Mouse (Mus musculus) layer of hippocampus, postnatal 10 days (tissue): ENCODE data around the gene Hrasls. TPM values are rescaled to one million over a fixed set of nuclear protein-coding genes. Genes with fewer than 3 reads are reported as not detected.

Experiments
- total RNA-seq, 2 experiments: library from RNA; stranded (reverse); gene quantifications; 2 replicates each; pipeline ENCODE4 v1.2.3; 2021

Hrasls gene
- total RNA-seq, 2 experiments from 2014 or later: 7.0 to 8.0 TPM

Other genes starting within 250 kb of the Hrasls start
- gene Atp13a5, start 169.0 kb downstream of the Hrasls start, total RNA-seq: 10 to 100 TPM; 12.5 to 13.0 TPM